Mouse (Mus musculus): ENCODE measurements around the gene Nr5a1.

Nr5a1 gene

DNA sequence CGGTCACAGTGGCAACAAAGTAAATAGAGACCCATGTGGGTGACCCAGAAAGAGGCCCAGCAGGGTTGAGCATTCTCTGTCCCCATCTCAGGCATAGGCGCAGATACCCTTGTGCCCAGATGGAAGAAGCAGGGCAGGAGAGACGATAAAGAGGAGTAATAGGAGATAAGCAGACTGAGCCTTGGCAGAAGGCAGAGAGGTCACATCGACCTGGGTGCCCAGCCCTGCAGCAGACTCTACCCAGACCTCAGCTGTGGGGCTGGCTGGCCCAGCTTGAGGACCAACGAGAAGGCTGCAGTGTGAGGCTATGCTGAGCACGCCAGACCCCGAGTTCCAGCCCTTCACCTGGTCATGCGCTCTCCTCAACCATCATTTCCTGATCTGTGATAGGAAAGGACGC lies 10.0 kb downstream of the Nr5a1 start:
- DNase-seq (ENCODE audit: low spot score in 2 of 2), result no peak

DNA sequence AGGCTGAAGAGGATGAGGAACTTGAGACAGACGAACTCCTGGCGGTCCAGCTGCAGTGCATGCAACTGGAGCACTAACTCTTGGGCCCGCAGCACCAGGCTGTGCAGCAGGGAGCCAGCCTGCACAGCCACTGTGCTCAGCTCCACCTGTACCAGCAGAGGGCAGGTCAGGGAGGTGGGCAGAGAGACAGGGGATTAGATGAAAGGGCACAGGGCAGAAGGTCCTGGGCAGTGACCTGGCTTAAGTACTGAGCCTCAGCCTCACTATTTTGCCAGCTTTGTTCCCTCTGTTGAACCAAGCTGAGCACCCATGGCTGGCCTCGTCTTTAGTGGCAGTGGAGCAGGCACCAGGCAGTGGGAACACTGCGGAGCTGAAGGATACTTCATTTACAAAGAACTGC lies 14.2 kb downstream of the Nr5a1 start:
- DNase-seq (ENCODE audit: low spot score in 2 of 2), result no peak

DNA sequence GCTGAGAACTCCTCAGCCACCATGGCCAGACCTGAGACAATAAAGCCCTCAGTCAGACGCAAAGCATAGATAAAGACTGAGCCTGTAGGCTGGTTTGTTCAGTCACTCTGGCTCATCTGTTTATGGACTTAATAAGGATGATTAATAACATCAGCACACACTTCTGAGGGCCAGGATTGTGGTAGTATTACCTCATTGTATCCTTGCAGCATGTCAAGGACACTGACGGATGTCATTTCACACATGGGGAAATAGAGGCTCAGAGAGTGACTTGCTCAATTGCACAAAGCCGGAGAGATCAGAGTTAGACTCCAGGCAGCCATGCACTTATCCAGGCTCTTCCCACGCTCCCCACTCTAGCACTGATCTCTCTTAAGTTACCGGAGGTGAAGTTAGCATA lies 15.7 kb downstream of the Nr5a1 start:
- no peak for DNase-seq (ENCODE audit: low spot score in 2 of 2)

DNA sequence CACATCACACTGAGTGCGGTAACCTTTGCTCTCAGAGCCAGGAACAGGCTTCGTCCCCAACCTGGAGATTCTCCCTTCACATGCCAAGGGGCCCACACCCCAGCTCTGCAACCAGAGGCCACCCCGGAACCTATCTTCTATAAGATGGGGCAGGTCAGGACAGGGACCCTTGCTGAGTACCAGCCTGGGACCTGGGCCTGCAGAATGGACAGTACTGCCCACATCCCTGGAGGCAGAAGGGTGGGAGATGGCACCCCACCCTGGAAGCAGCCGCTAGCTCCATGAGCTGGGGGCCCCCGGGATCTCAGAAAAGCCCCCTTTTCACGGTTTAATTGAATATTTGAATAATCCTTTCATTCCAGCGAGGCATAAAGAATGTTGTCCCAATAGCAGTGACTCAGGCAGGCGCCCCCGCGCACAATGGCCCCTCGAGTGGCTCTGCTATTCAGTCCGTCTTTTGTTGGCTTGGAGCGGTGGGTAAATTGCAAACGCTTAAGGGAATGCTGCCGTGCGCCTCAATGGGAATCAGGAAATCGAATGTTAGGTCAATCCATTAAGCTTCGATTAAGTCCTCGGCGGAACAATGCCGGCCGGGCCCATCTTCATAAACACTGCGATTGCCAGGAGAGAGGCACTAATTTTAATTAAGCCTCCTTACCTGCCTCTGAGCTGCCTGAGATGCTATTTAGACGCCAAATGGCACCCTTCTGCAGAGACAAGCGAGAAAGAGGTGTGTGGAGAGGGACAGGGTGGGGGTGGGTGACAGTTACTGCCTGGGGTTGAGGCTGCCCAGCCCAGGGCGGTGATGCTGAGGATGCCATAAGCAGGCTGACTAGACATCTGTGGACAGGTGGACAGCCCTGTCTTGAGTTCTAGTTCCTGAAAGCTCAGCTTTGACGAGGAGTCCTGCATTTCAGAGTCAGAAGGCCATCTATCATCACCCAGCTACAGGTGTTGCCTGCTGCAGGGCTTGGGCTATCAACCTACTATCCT lies 16.9 kb downstream of the Nr5a1 start:
- no peak for DNase-seq (ENCODE audit: low spot score in 2 of 2)

DNA sequence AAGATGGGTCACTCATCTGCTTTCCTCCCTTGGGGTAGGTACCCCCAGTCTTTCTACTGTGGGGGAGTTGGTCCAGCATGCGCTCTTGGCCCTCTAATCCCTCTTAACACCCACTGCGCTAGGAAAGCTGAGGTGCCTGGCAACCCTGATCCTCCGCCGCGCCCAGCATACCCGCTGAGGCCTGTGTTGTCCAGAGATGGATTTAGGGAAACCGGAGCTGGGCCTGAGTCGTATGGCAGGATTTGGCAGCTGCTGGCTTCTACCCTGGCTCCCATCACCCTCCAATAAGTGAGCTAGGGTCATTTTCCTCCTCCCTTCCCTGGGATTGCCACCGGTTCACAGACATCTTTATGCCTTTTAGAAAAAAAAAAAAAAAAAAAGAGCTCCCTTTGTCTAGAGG lies 18.6 kb downstream of the Nr5a1 start:
- DNase-seq (ENCODE audit: low spot score in 2 of 2), result no peak

DNA sequence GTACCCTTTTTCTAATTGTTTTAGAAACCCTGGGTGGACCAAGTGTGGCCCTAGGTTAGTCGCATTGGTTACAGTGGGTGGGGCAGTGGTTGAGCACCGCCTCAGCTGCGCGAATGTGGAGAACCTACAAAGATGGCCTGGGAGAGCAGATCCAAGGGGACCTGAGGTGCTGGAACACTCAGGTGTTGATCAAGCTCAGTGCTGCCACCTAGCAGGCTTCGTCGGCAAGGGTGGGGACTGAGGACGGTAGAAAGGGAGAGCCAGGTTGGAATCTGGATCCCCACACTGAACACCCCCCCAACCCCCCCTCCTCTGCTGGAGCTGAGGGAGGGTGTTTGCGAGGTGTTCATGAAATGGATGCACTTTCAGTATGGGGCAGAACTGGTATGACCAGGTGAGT lies 22.8 kb downstream of the Nr5a1 start:
- no peak for DNase-seq (ENCODE audit: low spot score in 2 of 2)

DNA sequence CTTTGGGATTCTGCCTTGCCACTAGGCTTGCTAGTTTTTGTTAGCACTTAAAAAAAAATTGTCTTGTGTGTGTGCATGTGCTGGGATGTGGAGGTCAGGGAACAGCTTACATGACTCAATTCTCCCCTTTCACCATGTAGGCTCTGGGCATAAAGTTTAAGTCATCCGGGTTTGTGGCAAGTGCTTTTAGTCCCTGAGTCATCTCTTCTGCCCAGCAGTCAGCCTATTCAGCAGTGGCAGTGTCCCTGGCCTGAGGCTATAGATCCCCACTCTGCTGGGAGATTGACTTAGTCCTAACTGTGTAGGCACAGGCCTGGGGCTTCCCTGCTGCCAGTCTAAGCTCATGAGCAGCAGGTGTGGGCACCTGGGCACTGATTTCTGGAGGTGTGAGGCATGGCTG lies 24.5 kb downstream of the Nr5a1 start:
- DNase-seq (ENCODE audit: low spot score in 2 of 2), result no peak

DNA sequence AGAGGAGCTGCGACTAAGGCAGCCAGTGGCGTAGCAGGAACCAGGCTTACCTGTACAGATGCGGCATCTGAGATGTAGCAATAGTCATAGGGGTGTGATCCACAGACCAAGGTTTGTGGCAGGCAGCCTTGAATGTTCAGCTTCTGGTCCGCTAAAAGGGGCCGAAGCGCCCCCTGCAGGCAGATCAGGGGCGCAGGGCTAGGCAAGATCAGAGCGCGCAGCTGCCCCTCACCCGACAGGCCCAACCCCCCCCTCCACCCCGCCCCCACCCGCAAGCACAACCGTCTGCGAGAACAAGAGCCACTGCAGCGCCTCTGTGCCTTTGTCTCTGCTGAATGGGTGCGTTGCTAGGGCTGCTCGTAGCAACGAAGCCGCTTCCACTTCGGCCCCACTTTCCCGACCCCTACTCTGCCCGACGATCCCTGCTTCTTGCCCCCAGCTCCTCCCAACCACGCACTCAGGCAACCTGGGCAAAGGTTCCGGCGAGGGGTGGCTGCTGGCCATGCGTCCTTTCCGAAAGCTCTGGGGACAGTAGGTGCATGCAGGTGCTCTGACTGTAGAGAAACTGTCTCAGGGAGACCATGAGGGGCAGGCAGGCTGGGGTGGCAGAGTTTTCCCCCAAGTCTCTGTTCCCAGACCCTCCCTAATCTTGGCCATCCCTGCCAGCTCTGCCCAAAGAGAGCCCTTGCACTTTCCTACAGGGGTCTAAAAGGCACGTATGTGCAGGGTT lies 25.4 kb downstream of the Nr5a1 start:
- DNase-seq (ENCODE audit: low spot score in 2 of 2), result no peak

DNA sequence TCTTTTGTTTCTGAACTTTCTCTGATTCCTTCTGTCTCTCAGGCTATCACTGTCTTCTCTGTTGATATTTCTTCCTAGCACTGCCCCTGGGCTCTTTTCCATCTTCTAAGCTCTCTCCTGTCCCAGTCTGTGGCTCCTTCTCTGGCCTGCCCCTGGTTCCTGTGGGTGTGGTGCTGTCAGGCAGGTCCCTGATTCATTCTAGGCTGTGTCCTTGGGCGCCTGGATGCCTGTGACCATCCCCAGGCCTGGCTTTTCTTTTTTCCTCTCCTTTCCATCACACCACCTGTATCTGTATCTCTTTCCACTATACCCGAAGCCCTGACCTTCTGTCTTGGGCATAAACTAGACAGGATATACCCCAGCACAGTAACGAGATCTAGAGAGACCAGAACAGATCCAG lies 28.6 kb downstream of the Nr5a1 start:
- DNase-seq (ENCODE audit: low spot score in 2 of 2), result no peak

DNA sequence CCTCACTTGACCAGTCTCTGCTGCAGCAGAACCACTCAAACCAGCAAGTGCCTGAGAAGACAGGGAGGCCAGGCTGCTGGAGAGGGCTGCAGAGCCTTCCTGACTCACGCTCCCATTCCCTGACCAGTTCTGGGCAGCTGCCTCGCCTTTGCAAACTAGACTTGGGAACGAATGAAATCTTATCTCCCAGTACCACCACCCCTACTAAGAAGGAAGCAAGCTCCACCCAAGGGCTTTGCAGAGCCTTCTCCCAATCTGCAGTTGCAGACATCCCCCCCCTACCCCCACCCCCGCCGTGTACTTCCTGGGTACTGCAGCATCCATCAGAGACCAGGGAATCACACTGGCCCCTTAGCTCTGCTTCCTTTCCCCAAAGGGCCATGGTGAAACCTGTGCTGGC lies 31.3 kb downstream of the Nr5a1 start:
- no peak for DNase-seq (ENCODE audit: low spot score in 2 of 2)

DNA sequence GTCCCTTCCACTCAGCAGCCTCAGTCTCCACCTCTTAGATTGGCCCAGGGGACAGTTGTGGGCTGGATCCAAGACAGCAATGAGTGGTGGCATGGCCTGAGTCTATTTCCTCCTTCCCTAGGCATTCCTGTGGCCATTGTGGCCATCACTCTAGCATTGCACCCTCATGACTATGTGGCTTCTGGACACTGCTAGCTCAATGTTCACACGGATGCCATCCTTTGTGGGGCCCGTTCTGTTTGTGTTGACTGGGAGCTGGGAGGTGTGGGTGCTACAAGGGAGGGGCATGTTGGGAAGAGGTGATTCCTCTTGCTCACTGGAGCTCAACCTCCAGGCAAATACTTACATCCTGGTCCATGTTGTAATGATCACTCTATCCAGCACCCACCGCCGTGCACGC lies 32.1 kb downstream of the Nr5a1 start:
- DNase-seq (ENCODE audit: low spot score in 2 of 2), result no peak

DNA sequence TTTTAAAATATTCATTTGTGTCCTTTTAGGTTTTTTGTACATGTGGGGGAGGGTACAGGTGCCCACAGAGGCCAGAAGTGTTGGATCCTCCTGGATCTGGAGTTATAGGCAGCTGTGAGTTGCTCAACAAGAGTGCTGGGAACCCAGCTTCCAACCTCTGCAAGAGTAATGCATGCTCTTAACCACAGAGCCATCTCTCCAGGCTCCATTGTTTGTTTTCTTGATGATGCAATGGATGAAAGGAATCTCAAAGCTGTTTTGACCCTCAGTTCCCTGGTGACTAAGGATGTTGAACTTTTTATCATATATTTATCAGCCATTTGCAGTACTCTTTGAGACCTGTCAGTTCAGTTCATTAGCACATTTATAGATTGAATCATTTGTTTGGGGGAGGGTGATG lies 35.4 kb downstream of the Nr5a1 start:
- no peak for DNase-seq (ENCODE audit: low spot score in 2 of 2)

DNA sequence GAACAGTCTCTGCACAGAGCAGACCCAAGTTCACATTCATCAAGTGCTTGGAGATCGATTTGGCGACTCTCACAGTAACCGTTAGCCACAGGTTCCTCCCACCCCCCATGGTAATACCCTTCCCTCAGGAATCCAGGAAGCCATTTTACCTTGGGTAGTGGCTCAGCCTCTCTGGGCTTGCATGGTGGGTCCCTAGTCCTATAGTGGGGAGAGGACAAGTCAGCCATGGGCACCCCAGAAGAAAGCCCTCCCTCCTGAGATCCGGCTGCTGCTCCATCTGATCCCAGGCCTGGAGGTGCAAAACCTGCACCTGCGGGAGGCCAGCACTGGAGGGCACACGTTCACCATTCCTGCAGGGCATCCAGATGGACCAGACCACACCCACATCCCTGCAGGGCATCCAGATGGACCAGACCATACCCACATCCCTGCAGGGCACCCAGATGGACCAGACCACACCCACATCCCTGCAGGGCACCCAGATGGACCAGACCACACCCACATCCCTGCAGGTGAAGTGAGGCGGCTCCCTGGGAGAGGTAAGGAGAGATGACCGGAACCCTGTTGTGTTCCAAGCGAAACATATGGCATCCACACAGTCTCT lies 38.9 kb downstream of the Nr5a1 start:
- DNase-seq (ENCODE audit: low spot score in 2 of 2), result no peak

DNA sequence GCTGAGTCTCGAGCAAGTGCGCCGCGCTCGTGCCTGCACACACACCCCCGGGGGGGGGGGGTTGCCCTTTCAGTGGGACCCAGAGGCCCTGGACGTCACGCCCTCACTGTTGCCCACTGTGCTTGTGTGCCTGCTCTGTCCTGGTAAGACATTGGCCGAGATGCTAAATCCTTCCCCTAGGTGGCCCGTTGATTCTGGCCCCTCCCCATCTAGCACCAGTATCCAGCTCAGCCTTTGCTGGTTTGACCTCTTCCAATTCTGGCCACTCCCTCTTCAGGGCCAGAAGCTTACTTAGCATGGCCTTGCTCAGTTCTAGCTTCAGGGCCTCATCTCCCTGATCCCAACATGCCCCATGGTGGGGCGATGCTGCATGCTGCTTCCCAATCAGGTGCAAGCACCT lies 41.8 kb downstream of the Nr5a1 start:
- DNase-seq (ENCODE audit: low spot score in 2 of 2), result no peak

DNA sequence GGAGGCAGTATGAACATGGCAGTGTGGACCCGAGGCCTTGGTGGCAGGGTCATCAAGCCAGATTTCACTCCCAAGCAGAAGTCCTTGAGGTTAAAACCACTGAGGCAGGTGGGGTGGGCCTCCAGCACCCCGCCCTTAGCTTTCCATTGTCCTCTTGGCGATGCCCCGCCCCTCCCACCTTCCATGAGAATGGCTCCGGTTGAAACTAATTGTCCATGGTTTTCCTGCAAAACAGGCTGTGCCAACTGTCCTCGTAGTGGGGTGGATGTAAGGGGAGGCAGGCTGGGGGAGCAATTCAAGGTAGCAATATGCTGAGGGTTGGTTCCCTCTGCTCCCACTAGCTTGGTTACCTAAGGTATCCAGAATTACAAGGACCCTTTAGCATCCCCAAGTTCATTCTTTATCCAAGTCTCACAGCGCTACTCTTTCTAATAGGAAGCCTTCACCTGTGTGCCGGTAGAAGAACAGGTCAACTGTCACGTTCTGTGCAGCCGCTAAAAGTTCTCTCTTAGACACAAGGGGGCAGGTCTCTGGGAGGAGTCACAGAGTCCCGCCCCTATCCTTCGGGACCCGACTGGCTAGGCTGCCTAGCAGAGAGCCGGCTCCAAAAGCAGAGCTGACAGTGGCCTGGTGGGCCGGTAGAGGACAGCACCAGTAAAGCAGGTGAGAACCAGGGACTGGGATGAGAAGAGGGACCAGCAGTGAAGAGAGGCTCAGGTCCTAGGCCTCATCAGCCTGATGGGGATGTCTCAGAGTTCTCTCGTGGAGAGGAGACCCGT lies 45.4 kb downstream of the Nr5a1 start:
- no peak for DNase-seq (ENCODE audit: low spot score in 2 of 2)

DNA sequence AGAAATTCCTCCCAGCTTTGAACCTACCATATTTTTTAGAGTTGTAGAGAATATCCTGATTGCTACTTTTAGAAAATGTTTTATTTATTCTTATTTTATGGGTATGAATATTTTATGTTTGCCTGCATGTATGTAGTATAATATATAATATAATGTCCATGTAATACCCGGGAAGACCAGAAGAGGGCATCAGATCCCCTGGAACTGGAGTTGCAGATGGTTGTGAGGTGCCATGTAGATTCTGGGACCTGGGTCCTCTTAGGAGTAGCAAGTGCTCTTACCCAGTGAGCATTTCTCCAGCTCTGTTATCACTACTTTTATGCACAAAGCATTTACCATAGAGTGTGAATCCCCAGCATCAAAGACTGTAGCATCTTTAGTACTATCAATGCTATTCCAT lies 52.9 kb downstream of the Nr5a1 start:
- DNase-seq (ENCODE audit: low spot score in 2 of 2), result no peak

DNA sequence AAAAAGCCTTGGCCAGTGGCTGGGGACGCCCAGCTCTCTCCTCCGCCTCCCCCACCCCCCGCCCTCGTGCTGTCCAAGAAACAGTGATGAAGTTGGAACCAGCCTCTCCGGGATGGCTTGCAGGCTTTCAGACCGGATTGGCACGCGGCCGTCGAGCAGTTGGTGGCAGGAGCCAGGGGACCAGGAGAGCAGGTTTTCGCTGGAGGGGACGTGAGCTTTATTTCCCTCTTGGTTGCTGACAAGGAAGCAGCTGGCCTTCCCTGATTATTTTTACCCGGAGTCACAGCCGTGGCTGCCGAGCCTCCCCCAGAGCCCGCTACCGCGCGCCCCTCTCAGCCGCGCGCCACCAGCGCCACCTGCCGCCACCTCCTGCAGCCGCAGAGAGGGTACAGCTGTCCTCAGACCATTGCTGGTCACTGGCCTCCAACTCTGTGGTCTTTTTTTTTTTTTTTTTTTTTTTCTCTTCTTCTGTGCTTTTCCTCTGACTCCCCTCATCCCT lies 56.0 kb downstream of the Nr5a1 start:
- DNase-seq (ENCODE audit: low spot score in 2 of 2), result peak; percentile 67 to 68

DNA sequence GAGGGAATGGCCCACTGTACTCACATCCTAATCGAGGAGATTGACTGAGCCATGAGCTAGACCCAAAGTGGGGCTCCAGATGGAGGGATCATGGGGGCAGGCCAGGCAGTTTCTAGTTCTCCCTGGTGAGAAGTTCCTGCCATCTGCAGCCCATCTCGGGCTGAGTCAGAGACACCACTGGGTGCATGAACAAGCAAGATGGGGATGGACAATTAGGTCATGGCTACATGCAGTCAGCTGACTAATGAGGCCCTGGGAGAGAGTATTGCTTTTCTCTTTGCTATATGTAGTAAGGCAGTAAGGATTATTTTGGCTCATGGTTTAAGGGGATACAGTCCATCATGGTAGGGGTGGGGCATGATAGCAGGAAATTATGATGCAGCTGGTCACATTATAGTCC lies 60.6 kb downstream of the Nr5a1 start:
- no peak for DNase-seq (ENCODE audit: low spot score in 2 of 2)

DNA sequence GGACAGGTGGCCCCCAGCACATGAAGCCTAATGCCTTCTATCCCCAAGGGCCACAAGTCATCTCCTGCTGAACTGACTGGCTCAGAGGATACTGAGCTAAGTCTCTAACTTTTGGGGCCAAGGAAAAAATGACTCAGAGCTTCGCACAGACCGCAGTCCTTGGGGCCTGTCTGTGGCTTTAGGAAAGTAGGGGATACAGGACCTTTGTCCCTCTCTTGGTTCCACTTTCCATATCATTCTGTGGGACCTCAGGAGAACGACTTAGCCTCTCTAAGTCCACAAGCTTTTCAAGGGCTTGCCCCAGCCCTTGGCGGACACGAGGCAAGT lies 61.1 kb downstream of the Nr5a1 start:
- no peak for DNase-seq (ENCODE audit: low spot score in 2 of 2)

DNA sequence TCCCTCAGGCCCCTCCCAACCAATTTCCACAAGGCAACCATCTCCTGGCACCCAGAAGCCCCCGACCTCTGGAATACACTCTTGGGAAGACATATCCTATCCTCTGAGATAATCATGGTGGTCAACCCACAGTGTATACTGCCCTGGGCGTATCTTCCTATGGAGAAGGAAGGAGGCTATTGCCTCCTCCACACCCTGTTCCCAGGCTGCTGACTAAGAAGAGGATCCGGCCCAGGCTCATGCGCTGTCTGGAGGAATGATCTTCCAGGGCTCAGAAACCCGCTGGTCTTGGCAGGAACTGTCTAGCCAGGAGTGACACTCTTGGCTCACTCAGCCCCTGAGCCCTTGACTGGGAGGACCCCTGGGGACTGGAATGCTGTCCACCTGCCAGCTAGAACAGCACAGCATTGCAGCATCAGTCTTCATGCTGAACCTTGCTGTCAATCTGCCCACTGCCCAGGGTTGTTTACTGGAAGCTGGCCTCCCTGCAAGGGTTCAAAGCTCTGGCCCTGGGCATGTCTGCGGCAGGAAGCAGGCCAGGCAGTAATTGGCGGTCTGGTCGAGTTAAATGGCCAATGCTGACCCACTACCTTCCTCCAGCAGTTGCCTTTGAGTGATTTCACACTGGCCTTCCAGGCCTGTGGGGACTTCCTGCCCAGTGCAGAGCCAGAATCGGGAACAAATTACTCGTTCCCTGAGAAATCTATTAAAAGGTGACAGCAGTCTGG lies 61.6 kb downstream of the Nr5a1 start:
- peak; percentile 16 to 33 for DNase-seq (ENCODE audit: low spot score in 2 of 2)

DNA sequence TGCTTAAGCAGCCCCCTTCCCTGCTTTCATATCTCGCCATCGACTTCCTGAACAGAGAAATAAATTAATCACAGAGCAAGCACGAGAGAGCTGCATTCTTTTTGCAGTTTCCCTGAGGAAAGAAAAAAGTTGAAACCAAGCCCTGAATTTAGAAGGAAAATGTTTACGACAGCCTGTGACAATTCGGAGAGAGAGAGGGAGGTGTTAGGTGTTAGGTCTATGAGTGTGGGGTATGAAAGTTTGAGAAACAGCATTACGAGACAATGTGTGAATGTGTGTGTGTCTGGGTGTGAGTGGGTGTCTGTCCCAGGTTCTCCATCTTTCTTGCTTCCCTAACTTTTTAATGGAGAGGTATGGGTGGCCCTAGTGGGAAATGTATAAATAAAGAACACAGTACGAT lies 62.2 kb downstream of the Nr5a1 start:
- no peak for DNase-seq (ENCODE audit: low spot score in 2 of 2)

Measured in heart, adult 9 months (tissue).